Comparison of ENCODE assay signal across 25 mouse cellular contexts in the genomic region with DNA sequence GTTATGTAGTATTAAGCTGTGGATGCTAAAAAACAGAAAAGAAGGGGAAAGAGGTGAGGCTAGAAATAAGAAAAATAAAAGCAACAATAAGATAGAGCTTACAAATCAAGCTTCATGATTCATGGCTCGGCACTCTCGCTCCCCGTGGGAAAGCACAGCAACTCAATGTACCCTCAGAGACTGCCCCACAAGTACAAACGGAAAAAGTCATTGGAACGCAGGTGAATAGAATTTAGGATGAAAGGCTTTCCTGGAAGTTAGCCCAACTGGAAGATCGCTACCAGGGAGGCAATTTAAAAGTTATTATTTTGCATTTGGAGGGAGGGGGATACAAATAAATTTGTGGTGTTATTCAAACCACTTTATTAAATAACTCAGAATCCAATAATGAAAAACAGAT.
"Had no signal": no experiment of that assay in that cellular context is flagged by ENCODE, and none has a peak within 500 bp of the region (broad histone marks: within the 10 kb centered on the region; RNA-seq: fewer than 3 reads in every experiment).

No protein-coding gene starts in this region.

- H3K4me3 ChIP-seq: gastrocnemius, adult 2 months; heart, embryonic 10.5 days; heart, embryonic 12.5 days; hindbrain, embryonic 10.5 days; hindbrain, embryonic 12.5 days; intestine, embryonic 15.5 days; layer of hippocampus, adult 2 months; left cerebral cortex, adult 2 months; liver, embryonic 13.5 days; liver, embryonic 15.5 days had no signal

- H3K27me3 ChIP-seq: heart, embryonic 12.5 days; hindbrain, embryonic 12.5 days; intestine, embryonic 15.5 days; liver, embryonic 13.5 days; liver, embryonic 15.5 days had no signal

- H3K27ac ChIP-seq: gastrocnemius, adult 2 months; heart, embryonic 10.5 days; hindbrain, embryonic 10.5 days; hindbrain, embryonic 12.5 days; hindbrain, embryonic 14.5 days; intestine, embryonic 15.5 days; layer of hippocampus, adult 2 months; left cerebral cortex, adult 2 months; liver, embryonic 13.5 days; liver, embryonic 15.5 days had no signal

- H3K4me2 ChIP-seq: heart, embryonic 12.5 days; hindbrain, embryonic 12.5 days; hindbrain, embryonic 14.5 days; intestine, embryonic 15.5 days; liver, embryonic 11.5 days; liver, embryonic 13.5 days; liver, embryonic 15.5 days had no signal

- H3K36me3 ChIP-seq: heart, embryonic 10.5 days; heart, embryonic 12.5 days; hindbrain, embryonic 10.5 days; hindbrain, embryonic 12.5 days; intestine, embryonic 15.5 days; liver, embryonic 13.5 days; liver, embryonic 15.5 days had no signal

- DNase-seq: gastrocnemius, adult 2 months; gastrocnemius, postnatal 10 days; gastrocnemius, postnatal 25 days; heart, adult 18-20 months; heart, postnatal 10 days; heart, postnatal 4 days; kidney, adult 18-20 months; kidney, adult 8-10 months; kidney, postnatal 10 days; kidney, postnatal 25 days; kidney, postnatal 4 days; liver; liver, embryonic 13.5 days had no signal

- ATAC-seq: inflammation-experienced regulatory T-cells, adult 6 months; intestine, embryonic 15.5 days; intestine, postnatal 0 days had no signal

- H3K4me1 ChIP-seq: hindbrain, embryonic 12.5 days; intestine, embryonic 15.5 days; liver, embryonic 13.5 days; liver, embryonic 15.5 days had no signal

- H3K9me3 ChIP-seq: heart, embryonic 10.5 days; heart, embryonic 12.5 days; hindbrain, embryonic 10.5 days; hindbrain, embryonic 12.5 days; intestine, embryonic 15.5 days; liver, embryonic 13.5 days; liver, embryonic 15.5 days had no signal

- H3K9ac ChIP-seq: heart, embryonic 12.5 days; hindbrain, embryonic 12.5 days; hindbrain, embryonic 14.5 days; intestine, embryonic 15.5 days; liver, embryonic 13.5 days; liver, embryonic 15.5 days had no signal
